Mouse (Mus musculus): ENCODE data around the gene Cpsf3.

The Cpsf3 gene

DNA sequence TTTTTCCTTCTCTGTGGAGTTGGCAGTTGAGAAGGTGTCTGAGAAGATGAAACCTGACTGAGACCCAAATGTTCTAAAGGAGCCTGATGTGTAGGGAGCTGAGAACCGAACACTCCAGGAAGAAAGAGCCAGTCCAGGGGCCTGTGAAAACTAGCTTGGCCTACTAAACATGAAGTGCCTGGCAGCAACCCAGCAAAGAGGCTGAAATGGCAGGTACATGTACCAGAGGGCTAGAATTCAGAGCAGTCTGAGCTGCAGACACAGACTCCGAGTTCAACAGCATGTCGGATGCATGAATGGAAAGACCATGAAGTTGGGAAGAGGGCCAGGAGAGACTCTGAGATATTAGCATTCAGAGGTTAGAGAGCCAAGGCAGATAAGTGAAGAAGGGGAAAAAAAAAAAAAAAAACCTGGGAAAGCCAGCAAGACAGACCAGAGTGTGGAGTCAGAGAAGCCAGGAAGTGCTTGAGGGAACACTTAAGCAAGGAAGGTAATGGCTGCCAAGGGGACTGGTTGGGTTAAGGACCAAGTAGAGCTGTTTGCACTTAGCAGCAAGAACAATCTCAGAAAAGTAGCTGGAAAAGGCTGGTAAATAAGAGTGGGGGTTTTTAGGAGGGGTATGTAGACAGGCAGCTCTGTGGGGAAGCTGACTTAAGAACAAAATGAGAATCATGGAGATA lies 3.7 kb downstream of the Cpsf3 start:
- no peak for DNase-seq (ENCODE audit: extremely low spot score, low read depth, low spot score)

DNA sequence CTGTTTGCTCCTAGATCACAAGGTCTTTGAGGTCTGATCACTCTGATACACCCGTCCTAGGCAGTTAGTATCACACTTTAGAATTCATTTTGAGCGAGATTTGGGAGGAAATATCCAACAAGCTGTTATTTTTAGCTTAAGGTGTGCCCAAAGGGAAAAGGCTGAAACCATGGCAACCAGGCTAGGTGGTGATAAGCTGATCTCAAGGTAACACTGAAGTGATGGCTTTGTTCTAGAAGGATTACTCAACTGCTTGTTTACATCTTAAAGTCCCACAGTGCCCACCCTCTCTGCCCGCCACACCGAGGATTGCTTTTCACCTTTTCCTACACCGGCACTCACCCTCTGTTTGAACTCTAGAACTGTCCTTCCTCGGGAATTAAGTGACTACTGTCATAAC lies 4.5 kb downstream of the Cpsf3 start:
- no peak for DNase-seq (ENCODE audit: extremely low spot score, low read depth, low spot score)

DNA sequence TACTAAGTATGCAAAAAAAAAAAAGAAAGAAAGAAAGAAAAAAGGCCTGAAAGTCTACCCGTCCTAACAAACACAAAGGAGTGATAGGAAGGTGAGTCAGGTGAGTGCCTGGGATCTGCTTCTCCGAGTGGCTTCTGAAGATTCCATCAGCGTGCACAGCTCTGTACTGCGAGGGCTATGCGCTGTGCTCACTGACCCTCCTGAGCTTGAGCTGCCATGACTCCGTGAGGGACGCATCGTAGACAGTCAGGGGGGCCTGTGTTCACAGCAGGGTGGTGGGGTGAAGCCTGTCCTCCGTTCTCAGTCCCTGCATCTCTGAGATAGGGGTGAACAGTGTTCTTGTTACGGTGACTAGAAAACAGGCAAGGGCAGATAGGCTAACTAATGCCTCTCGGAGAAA lies 13.7 kb downstream of the Cpsf3 start:
- no peak for DNase-seq (ENCODE audit: extremely low spot score, low read depth, low spot score)

DNA sequence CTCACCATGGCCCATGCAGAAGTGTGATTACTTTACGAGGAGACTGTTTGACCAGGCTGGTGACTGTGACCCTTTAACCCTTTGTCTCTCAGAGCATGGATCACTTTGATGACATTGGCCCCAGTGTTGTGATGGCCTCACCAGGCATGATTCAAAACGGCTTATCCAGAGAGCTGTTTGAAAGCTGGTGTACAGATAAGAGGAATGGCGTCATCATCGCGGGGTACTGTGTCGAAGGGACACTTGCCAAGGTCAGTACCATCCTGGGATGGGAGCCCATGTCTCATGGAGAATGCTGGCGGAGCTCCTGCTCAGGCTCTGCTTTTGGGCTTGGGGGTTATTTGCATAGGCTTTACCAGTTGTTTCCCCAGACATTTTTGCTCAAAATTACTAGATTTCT lies 16.1 kb downstream of the Cpsf3 start:
- DNase-seq (ENCODE audit: extremely low spot score, low read depth, low spot score): no peak

DNA sequence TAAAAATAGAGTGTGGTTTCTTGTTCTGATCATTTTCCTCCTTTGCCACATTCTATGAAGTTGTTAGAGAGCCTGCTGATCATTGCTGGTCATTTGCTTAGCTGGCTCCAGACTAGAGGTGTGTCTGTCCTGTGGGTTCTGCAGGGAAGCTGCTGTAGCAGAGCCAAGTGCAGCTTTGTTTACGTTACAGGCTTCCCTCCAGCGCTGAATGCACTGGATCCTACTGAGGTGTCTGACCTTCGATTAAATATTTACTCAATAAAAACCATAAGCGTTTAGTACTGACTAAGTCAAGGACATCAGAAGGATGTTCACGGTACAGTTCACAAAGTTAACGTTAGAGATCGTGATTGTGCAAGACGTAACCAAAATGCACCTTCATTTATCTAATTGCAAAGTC lies 16.7 kb downstream of the Cpsf3 start:
- no peak for DNase-seq (ENCODE audit: extremely low spot score, low read depth, low spot score)

DNA sequence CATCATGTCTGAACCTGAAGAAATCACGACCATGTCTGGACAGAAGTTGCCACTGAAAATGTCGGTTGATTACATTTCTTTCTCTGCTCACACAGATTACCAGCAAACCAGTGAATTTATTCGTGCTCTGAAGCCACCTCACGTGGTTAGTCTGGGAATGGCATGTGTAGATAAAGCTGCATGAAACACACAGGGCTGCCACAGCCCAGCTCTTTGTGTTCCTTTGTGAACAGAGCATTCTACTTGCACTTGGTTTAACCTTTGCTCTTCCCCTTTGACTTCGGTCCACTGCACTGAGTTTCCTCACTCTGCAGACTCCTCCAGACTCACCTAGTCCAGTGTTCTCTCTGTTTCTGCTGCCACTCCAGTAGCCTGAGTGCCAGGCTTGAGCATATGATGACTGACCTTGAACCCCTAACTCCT lies 17.2 kb downstream of the Cpsf3 start:
- no peak for DNase-seq (ENCODE audit: extremely low spot score, low read depth, low spot score)

DNA sequence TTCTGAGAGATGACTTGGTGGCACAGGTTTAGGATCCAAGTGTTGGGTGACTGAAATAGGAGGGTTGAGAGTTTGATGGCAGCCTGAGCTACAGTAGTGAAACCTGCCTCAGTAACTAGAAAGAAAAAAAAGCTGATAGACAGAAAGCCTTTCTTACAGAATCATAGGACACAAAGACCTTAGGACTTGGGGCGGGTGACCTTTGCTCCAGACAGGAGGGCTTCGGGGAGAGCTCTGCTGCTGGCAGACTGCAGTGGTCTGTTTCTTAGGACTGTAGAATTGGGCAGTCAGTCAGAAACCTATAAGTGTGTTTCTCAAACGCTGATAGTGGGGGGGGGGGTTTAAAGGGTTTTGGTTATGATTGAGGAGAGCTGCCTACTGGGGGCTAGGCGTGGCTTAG lies 20.6 kb downstream of the Cpsf3 start:
- DNase-seq (ENCODE audit: extremely low spot score, low read depth, low spot score): no peak

DNA sequence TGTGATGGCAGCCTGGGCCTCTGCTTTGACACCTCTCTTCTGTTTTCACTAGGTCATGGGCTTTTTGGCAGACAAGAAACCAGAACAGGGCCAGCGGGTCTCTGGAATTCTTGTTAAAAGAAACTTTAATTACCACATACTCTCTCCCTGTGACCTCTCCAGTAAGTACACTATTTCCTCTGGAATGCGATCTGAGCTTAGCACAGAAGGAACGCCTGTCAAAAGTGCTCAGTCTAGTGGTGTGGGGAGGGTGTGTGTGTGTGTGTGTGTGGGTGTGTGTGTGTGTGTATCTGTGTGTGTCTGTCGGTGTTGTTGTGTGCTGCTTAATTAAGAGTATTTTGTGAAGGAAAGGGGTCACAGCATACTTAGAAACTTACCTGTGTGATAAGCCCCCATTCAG lies 21.5 kb downstream of the Cpsf3 start:
- DNase-seq (ENCODE audit: extremely low spot score, low read depth, low spot score): no peak

DNA sequence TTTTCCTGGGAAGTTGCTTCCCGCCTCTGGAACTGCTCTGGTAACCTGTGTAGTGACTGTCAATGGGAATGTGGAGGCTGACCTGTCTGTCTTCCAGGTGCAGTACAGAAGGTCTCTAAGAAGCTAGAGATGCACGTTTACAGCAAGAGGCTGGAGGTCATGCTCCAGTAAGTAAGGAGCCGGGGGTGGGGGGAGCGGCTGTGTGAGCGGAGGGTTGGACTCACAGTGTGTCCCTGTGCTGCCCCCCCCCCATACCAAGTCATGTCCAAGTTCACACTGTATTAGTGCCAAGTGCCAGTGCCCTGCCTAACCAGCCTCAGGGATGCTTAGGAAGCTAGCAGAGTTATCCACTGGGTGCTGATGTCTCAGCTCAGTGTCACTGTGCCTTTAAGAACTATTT lies 27.0 kb downstream of the Cpsf3 start:
- DNase-seq (ENCODE audit: extremely low spot score, low read depth, low spot score): no peak

DNA sequence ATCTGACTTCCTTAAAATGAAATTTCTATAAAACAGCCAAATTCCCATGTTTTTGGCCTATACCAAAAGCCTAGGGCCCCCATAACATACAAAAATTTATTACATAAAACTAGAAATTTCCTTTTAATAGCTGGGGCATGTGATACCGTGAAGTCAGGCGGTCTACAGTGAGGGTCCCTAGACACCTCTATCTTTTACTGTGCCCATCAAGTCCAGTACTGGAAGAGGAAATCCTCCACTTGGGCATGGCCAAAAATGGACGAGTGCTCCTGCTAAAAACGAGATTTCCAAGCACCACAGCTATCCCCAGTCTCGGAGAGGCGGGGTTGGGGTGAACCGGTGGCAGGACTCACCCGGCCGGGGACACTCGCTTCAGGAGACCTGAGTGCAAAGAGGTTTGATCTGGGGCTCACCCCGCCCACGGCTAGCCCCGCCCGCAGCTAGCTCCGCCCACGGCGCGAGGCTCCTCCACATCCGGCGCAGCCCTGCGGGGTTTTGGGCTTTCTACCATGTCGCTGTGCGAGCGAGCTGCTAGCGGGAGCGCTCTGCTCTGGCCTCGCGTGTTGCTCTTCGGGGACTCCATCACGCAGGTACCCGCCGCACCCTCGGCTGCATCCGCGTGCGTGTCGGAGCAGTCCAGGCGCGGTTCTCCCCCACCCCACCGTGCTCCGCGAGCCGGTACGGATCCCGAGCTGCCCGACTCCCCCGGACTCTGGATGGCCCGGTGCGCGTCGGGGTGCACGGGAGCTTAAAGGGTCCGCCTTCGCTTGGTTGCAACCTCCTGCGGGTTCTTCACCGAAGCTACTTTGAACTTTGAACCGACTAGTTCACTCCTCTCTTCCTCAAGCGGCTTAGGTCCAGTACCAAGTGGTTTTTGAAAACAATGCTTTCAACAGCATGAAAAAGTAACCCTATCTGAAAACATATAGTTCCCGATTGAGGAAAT lies 31.0 kb downstream of the Cpsf3 start, which contains the start of gene Iah1:
Gene Iah1, plus strand, starts transcription at position 467 of the 946 bp plus-strand sequence.
- peak; percentile 14 for DNase-seq (ENCODE audit: extremely low spot score, low read depth, low spot score)

DNA sequence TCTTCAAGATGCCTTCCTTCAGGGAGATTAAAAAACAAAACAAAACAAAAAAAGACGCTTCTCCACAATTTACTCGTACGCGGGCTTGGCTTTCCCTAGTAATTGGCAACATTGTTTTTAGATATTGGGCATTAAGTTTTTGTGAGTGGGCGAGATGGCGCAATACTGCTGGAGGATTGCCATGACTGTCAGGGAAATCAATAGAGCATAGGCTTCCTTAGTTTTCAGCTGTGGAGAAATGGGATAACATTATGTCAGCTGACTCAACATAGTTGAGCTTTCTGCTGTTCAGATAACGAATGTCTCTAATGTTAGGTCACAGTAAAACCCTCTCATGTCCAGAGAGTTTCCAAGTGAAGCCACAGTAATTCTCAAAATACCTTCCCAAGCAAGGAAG lies 31.7 kb downstream of the Cpsf3 start:
- DNase-seq (ENCODE audit: extremely low spot score, low read depth, low spot score): no peak

DNA sequence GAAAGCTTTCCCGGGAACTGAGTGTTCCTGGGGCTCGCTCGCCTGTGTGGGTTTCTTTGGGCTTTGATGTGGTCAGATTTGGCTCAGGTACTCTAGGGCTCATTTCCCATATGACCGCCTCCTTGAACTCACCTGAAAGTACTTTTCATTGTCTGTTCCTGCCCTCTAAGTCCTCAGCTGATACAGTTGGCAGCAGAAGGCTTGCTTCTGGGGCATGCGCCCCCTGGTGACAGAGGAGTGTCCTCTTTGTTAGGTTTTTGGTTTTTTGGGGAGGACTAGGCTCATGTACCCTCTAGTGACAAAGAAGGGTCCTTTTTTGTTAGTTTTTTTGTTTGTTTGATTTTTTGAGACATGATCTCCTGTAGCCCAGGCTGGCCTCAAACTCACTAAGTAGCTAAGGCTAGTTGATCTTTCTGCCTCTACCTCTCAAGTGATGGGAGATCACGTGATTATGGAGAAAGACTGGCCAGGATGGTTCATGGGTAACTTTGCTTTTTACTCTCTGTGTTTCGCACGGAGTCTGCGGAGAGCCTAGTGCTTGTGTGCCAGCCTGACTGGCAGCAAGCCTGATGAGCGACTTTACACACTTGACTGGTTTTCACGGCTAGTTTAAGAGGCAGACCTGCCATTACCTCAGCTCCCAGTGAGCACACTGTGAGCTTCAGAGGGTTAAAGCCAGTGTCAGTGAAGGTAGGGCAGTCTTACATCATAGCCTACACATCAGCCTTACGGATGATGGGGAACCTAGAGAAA lies 33.1 kb downstream of the Cpsf3 start:
- DNase-seq (ENCODE audit: extremely low spot score, low read depth, low spot score): peak; percentile 37

DNA sequence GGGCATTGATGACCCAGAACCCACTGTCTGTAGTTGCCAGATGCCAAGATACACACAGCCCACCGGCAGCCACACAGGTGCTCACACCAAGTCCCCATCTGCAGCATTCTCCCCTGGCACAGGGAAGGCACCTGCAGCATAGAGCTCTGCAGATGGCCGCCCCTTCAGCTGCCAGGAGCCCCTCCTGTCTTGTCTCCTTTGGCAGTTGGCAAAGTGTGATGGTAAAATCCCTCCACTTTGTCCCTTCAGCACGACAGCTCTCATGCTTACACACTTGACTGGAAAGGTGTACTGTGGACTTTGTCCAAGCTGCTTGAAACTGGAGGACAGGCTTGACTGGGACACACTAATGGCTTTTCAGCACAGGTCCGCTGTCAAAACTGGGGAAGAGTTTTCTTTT lies 35.1 kb downstream of the Cpsf3 start:
- DNase-seq (ENCODE audit: extremely low spot score, low read depth, low spot score): no peak

DNA sequence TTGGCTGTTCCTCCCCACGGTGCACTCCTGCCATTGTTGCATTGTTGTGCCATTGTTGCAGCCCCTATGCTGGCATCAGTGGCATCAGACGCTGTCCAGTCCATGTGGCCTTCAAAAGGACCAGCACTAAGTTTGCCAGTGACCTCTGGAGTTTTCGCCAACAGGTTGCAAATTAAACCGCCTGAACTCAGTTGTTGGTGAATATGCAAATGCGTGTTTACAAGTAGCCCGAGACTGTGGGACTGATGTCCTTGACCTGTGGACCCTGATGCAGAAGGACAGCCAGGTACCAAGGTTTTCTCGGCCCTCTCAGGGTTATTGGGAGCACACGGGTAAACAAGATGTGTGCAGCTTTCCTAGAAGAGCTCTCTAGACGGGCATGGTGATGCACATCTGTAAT lies 36.0 kb downstream of the Cpsf3 start:
- DNase-seq (ENCODE audit: extremely low spot score, low read depth, low spot score): no peak

DNA sequence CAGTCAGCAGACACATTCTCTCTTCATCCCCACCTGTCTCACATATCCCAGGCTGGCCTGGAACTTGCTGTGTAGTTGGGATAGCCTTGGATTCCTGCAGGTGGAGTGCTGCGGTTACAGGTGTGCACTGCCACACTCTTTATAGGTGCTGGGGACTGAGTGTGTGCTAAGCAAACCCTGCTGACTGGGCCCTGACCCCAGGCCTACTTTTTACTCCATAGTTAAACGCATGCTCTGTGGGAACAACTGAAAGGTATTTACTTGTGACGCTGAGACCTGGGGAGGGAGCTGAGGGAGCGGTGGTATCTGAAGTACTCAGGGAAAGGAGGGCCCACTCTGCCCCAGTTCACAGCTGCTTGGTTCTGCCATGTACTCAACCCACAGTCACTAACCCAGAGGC lies 37.1 kb downstream of the Cpsf3 start:
- DNase-seq (ENCODE audit: extremely low spot score, low read depth, low spot score): no peak

DNA sequence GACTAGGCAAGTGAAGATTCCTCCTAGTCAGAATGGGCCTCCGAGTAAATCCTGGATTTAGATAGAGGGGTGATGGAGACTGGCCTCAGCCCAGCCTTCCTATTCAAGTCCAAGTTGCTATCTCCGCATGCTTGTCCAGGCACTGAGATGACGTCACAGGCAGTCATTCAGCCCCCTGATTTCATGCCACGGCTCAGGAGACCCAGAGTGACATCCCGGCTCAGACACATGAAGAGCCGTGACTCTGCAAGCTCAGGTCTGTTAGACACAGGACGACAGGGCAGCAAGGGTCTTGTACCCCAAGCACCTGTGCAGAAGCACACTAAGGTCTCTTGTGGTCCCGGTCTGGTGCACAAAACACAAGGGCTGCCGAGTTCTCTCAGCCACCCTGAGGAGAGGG lies 37.7 kb downstream of the Cpsf3 start:
- no peak for DNase-seq (ENCODE audit: extremely low spot score, low read depth, low spot score)

DNA sequence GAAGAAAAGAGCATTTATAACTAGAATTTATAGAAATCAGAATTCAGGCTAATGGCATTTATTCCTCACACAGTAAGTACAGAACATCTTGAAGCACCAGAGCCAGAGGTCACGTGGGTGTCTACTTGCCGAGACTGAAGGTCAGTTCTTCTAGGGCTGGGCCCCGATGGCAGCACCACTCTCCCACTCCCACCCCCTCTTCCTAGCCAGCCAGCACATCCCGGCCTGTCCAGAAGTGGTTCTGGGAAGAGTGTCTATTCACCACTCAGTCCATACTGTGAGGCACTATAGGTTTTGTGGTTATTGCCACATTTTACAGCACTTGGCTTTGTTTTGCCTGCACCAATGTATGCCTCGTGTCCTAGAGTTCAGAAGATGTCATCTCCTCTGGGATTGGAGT lies 38.9 kb downstream of the Cpsf3 start:
- no peak for DNase-seq (ENCODE audit: extremely low spot score, low read depth, low spot score)

DNA sequence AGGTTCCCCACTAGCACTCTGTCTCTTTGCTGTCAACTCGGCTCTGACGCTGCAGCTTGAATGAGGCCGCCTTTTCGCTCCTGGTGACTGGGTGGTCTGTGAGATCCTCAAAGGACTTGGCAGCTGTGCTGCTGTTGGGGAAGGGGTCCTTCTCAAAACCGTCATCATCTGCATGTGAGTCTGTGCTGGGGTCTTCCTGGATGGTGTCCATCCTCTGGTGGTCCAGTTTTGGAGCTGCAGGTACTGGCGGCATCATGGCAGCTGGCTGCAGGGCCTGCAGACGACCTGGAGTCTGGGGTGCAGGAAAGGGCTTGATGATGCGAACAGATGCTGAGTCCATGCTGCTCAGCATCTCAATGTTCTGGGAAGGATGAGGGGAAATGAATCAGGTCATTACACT lies 40.1 kb downstream of the Cpsf3 start:
- no peak for DNase-seq (ENCODE audit: extremely low spot score, low read depth, low spot score)

DNA sequence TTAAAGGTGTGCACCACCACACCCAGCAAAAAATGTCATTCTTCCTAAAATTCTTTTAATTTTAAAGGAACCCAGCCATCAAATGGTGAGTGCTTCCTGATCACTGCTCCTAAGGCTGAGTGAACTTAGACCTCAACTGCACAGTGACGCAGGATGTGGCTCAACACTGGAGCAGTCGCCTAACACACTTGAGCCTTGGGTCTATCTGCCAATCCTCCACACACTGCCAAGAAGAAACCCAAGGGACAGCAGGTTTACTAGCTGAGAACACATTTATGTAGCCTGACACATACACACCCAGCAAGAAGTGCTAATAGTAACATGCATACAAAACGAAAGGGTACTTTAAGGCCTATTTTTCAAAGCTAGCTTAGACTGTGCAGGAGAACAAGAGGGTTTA lies 41.1 kb downstream of the Cpsf3 start:
- no peak for DNase-seq (ENCODE audit: extremely low spot score, low read depth, low spot score)

DNA sequence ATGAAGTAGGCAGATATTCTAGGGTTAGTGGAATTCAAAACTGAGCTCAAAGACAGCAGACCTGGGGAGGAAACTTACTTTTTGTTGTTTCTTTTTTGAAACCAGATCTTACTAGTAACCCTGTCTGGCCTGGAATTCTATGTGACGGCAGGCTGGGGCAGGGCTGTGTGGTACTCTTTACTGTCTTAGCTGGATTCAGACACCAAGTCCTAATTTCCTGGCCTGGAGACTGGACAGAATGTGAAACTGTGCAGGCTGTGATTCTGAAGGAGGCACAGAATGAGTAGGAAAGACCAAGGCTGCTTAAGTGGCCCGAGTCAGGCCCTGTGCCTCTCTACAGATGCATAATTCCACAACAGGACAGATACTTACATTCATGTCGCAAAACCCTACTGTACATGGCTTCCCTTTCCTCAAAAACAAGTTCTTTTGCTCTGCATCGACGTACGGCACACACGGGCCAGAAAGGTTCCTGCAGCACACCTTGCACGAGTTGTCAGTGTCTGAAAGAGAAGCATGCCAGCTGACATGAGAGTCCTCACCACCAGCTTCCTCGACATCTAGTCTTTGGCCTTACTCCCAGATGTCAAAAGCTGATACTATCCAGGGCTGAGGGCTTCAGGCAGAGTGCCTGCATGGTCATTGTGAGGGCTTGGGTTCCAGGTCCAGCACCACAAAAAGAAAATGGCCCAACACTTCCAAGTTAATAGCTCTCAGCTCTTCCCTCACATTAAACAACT lies 44.6 kb downstream of the Cpsf3 start:
- DNase-seq (ENCODE audit: extremely low spot score, low read depth, low spot score): no peak

Data from hindlimb bud, embryonic 11.5 days (tissue).